Mouse (Mus musculus): ENCODE data around the gene Syngr2.

DNA sequence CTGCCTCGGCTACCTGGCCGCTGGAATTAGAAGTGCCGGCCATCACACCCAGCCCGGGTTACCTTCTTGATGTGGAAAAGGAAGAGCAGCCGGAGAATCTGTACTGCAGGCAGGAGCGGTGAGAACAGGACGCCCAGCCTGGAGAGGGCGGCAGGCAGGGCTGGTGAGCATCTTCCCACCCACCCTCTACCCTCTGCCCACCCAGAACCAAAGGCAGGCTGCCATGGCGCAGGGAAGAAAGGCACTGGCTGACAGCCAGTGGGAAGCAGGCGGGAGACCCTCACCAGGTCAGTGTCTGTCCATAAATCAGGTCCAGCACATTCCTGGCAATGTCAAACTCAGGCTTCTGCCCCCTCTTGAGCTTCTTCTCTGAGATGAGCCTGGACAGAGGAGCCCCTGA is 39.1 kb upstream of the Syngr2 start:
- no peak for TF ChIP-seq CTCF (IDR thresholded peaks at IDR 0.05; ENCODE audit: borderline replicate concordance, insufficient read depth, low read length)
- no peak for TF ChIP-seq POLR2A (IDR thresholded peaks at IDR 0.05; ENCODE audit: low read depth, low read length)
